ENCODE assay signal across 11 mouse cellular contexts in genomic region chr4:57560010-57560409, GRCm38 (mm10). TPM values are rescaled to one million over a fixed set of nuclear protein-coding genes. Genes with fewer than 3 reads are reported as not detected.
DNase-seq lines count a peak whose midpoint lies in the region; ATAC-seq and TF ChIP-seq lines count a peak whose summit lies in the region.
"Had no signal": no experiment of that assay in that cellular context is flagged by ENCODE, and none has a peak within 500 bp of the region (broad histone marks: within the 10 kb centered on the region; RNA-seq: fewer than 3 reads in every experiment).

No protein-coding gene starts in this region.

- H3K4me3 ChIP-seq in forebrain, embryonic 10.5 days = no peak overlapping the region
- no peak overlapping the region for H3K4me3 ChIP-seq in forebrain, embryonic 13.5 days
- no peak overlapping the region for H3K4me3 ChIP-seq in lung, adult 2 months (replicated peaks; ENCODE audit: extremely low read depth, low read depth, low read length)
- no peak overlapping the region for H3K4me3 ChIP-seq in limb, embryonic 10.5 days
- H3K4me3 ChIP-seq: neural tube, embryonic 13.5 days had no signal

- 0 out of 2 replicates have a peak overlapping the region, but pooled peaks have one; percentile 51 for H3K27ac ChIP-seq in forebrain, embryonic 10.5 days
- no peak overlapping the region for H3K27ac ChIP-seq in forebrain, embryonic 13.5 days
- peak overlapping the region; percentile 56; the same call in 1 of the 2 replicates for H3K27ac ChIP-seq in limb, embryonic 10.5 days
- H3K27ac ChIP-seq: neural tube, embryonic 13.5 days had no signal

- intact Hi-C loops in left cerebral cortex, postnatal 36 days (cut with DNase I) = no loop called here

- no peaks in the 10 kb centered on the region; the same call in 1 of the 2 replicates for H3K27me3 ChIP-seq in forebrain, embryonic 10.5 days (ENCODE audit: poor library complexity, severe bottlenecking)
- no peaks in the 10 kb centered on the region for H3K27me3 ChIP-seq in forebrain, embryonic 13.5 days
- no peaks in the 10 kb centered on the region for H3K27me3 ChIP-seq in limb, embryonic 10.5 days (ENCODE audit: low read depth, poor library complexity, severe bottlenecking)
- H3K27me3 ChIP-seq: neural tube, embryonic 13.5 days had no signal

- no peak for DNase-seq in forebrain, embryonic 10.5 days (ENCODE audit: extremely low spot score, low spot score)
- DNase-seq in lung, adult 2 months = peak; percentile 5
- DNase-seq in lung, postnatal 14 days = no peak
- DNase-seq in limb, embryonic 10.5 days (ENCODE audit: low spot score) = no peak
- peak; percentile 48 for DNase-seq in yolk sac, embryonic 10.5 days (ENCODE audit: low spot score)
- DNase-seq in MN1 (ENCODE audit: low spot score) = no peak
- no peak for DNase-seq in left cerebral cortex, postnatal 36 days (ENCODE audit: low spot score in 2 of 2)
- DNase-seq: liver, postnatal 0 days; spleen, adult 18-20 months had no signal

- no peak overlapping the region for H3K9ac ChIP-seq in forebrain, embryonic 13.5 days
- H3K9ac ChIP-seq: liver, postnatal 0 days; neural tube, embryonic 13.5 days had no signal

- no peak overlapping the region for H3K4me2 ChIP-seq in forebrain, embryonic 13.5 days
- H3K4me2 ChIP-seq: neural tube, embryonic 13.5 days had no signal

- TF ChIP-seq CTCF in lung, adult 2 months (IDR thresholded peaks at IDR 0.05; ENCODE audit: insufficient read depth, low read length) = no peak

- H3K4me1 ChIP-seq in forebrain, embryonic 10.5 days = peaks cover 9% of the 10 kb centered on the region
- 0 out of 2 replicates have a peak, but pooled peaks cover 3% of the 10 kb centered on the region for H3K4me1 ChIP-seq in forebrain, embryonic 13.5 days
- peaks cover 3% of the 10 kb centered on the region; the same call in 1 of the 2 replicates for H3K4me1 ChIP-seq in lung, adult 2 months (ENCODE audit: control insufficient read depth, insufficient read depth, low read length)
- H3K4me1 ChIP-seq in limb, embryonic 10.5 days = peaks cover 30% of the 10 kb centered on the region; the same call in 1 of the 2 replicates

- no peaks in the 10 kb centered on the region for H3K36me3 ChIP-seq in forebrain, embryonic 10.5 days (replicated peaks)
- H3K36me3 ChIP-seq in forebrain, embryonic 13.5 days (ENCODE audit: poor library complexity, severe bottlenecking) = no peaks in the 10 kb centered on the region
- H3K36me3 ChIP-seq in limb, embryonic 10.5 days = no peaks in the 10 kb centered on the region
- H3K36me3 ChIP-seq: neural tube, embryonic 13.5 days had no signal

- no peak for TF ChIP-seq POLR2A in lung, adult 2 months (IDR thresholded peaks at IDR 0.05; ENCODE audit: borderline replicate concordance, extremely low read depth, low read depth, low read length)

- ATAC-seq in forebrain, embryonic 13.5 days = no peak
- ATAC-seq: liver, postnatal 0 days had no signal

- 59% methylated on average over 3 of the region's 3 CpGs for whole genome bisulfite sequencing in forebrain, embryonic 10.5 days
- WGBS in forebrain, embryonic 13.5 days = 79% methylated on average over 3 of the region's 3 CpGs
- 36% methylated on average over 3 of the region's 3 CpGs for WGBS in lung, adult 2 months
- 62% methylated on average over 3 of the region's 3 CpGs for WGBS in limb, embryonic 10.5 days

- no peaks in the 10 kb centered on the region for H3K9me3 ChIP-seq in forebrain, embryonic 10.5 days
- H3K9me3 ChIP-seq in forebrain, embryonic 13.5 days (replicated peaks) = no peaks in the 10 kb centered on the region
- no peaks in the 10 kb centered on the region for H3K9me3 ChIP-seq in limb, embryonic 10.5 days (replicated peaks)
- H3K9me3 ChIP-seq: neural tube, embryonic 13.5 days had no signal

RNA-seq across cellular contexts. Expression of gene Pakap, which starts 8.0 kb away (rescaled TPM):
- polyA plus RNA-seq in forebrain, embryonic 10.5 days (2016; fragmentation: Nextera tagmentation; extraction: Ambion mirVana) = 17.5 and 22.6 TPM in 2 replicates
- 4.5 and 4.7 TPM in 2 replicates for polyA plus RNA-seq in forebrain, embryonic 13.5 days (2015; fragmentation: Nextera tagmentation; extraction: Ambion mirVana)
- polyA plus RNA-seq in lung, adult 2 months (2012; rRNA removed) = 1.6 and 2.7 TPM in 2 replicates
- polyA plus RNA-seq in limb, embryonic 10.5 days (2016; fragmentation: Nextera tagmentation; extraction: Ambion mirVana) = 24.6 and 39.4 TPM in 2 replicates
- 10 to 100 TPM; 15.8 to 21.2 TPM for total RNA-seq in left cerebral cortex, postnatal 36 days (2021)

Comparison
In these comparisons a context has a peak if more than half of its experiments do, and no peak if none do; other contexts are left out.
1. DNase-seq: peak in lung, adult 2 months (single experiment) and yolk sac, embryonic 10.5 days (single experiment); none in forebrain, embryonic 10.5 days (single experiment), lung, postnatal 14 days (single experiment), limb, embryonic 10.5 days (single experiment), MN1 (single experiment) and left cerebral cortex, postnatal 36 days (0 of 2).